8 mouse cellular contexts compared by ENCODE assay signal in the genomic region with DNA sequence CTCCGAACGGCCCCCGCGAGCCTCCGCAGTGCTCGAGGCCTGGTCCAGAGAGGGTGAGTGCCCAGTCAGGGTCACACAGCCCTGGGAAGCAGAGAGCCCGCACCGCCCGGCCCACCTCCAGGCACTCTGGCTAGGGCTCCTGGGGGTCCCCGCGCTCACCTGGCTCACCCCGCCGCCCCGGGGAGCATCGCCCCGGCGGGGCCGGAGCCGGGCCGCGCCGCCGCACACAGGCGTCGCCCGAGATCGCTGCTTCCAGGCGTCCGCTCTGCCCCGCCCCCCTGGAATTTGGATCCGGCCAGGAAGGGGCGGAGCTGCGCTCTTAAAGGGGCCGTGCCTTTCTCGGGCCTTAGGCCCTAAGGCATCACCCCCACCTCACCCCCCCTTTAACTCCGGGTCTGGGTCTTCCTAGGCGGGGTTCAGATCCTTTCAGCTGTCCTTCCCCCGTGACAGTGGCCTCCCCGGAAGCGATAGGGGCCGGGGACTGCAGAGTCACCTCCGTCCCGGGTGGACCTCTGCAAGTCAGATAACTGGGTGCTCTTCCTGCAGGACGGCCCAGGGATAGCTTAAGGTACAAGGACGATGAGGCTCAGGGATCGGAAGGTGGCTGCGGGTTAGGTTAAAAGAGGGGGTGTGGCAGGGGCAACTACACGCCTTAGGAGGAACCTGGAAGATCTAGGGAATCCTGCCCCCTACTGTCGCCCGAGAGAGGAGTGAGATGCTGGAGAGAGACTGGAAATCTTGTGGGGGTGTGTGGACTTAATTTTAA. TPM values are rescaled to one million over a fixed set of nuclear protein-coding genes. Genes with fewer than 3 reads are reported as not detected.
DNase-seq lines count a peak whose midpoint lies in the region; ATAC-seq lines count a peak whose summit lies in the region.

A gene (minus strand): TSS at position 272 of the 766 bp plus-strand sequence.

- DNase-seq in WW6 (ENCODE audit: low read depth, low spot score): peak; percentile 92
- peak; percentile 94 for DNase-seq in cerebellum, postnatal 10 days
- DNase-seq in frontal cortex, postnatal 10 days (ENCODE audit: low spot score in 2 of 2): peak; percentile 74 to 85
- peak; percentile 93 for DNase-seq in hindbrain, embryonic 11.5 days (ENCODE audit: low spot score)
- peak; percentile 80 to 81 for DNase-seq in layer of hippocampus, postnatal 25 days (ENCODE audit: extremely low spot score in 1 of 2, low spot score in 1 of 2)
- peak; percentile 92 to 93 for DNase-seq in lung, postnatal 4 days
- DNase-seq in right cerebral cortex, adult 2 months (ENCODE audit: low spot score in 2 of 2): peak; percentile 86 to 87
- DNase-seq in urinary bladder, postnatal 36 days (ENCODE audit: low spot score in 2 of 2): peak; percentile 90 to 92

- H3K9me3 ChIP-seq in hindbrain, embryonic 11.5 days (ENCODE audit: control insufficient read depth, low read length): no peaks in the 10 kb centered on the region

- WGBS in hindbrain, embryonic 11.5 days: under 1% methylated on average over 29 of the region's 50 CpGs

- H3K4me3 ChIP-seq in hindbrain, embryonic 11.5 days (ENCODE audit: low read depth, low read length): peak within 1 kb of the TSS; percentile 48

- H3K4me1 ChIP-seq in hindbrain, embryonic 11.5 days (replicated peaks; ENCODE audit: control insufficient read depth, insufficient read depth, low read length): peaks cover 19% of the 10 kb centered on the region

- peak; percentile 82 for ATAC-seq in hindbrain, embryonic 11.5 days (ENCODE audit: low FRiP score)

- H3K36me3 ChIP-seq in hindbrain, embryonic 11.5 days (ENCODE audit: control insufficient read depth, insufficient read depth, low read length): peaks cover 13% of the 10 kb centered on the region

- H3K9ac ChIP-seq in hindbrain, embryonic 11.5 days (ENCODE audit: low read depth, low read length): peak within 1 kb of the TSS; percentile 59

- H3K27ac ChIP-seq in hindbrain, embryonic 11.5 days (ENCODE audit: low read depth, low read length): no peak within 1 kb of the TSS

- H3K27me3 ChIP-seq in hindbrain, embryonic 11.5 days (ENCODE audit: control insufficient read depth, insufficient read depth, low read length): peaks cover 40% of the 10 kb centered on the region

- H3K4me2 ChIP-seq in hindbrain, embryonic 11.5 days (replicated peaks; ENCODE audit: low read depth, low read length): peak within 1 kb of the TSS; percentile 57

RNA-seq across cellular contexts. Expression of the gene that starts here (rescaled TPM):
- polyA plus RNA-seq in hindbrain, embryonic 11.5 days (2014; fragmentation: Nextera tagmentation; extraction: Ambion mirVana): 23.0 and 24.8 TPM in 2 replicates
- 10 to 100 TPM; 92.4 to 95.2 TPM for total RNA-seq in layer of hippocampus, postnatal 25 days (2021)
